Mouse (Mus musculus) cortical plate, adult 2 months (tissue): ENCODE measurements at regions not wholly inside any gene's neighbourhood (a gene's known extent, or its start where the extent isn't known, plus 50 kb on each side); places are given as distances from the start of the nearest gene placed in this dataset.

Experiments used
- CTCF ChIP-seq: fragments of 200-500 bp; IDR thresholded peaks from 2 replicates; pipeline ENCODE4 v1.5.1; 2011; ENCODE audit warnings: mild to moderate bottlenecking, control low read depth, low read length; ENCODE audit not compliant: insufficient read depth; ENCODE audit errors: extremely low read depth
- POLR2A ChIP-seq: fragments of 200-500 bp; IDR thresholded peaks from 2 replicates; pipeline ENCODE4 v1.6.1; 2011; ENCODE audit warnings: mild to moderate bottlenecking, low read length, control low read depth; ENCODE audit not compliant: insufficient read depth; ENCODE audit errors: extremely low read depth

GRCm38 (mm10) chr2:15139877-15140276 is 85.0 kb upstream of the Nsun6 start:
- no peak for TF ChIP-seq CTCF
- no peak for TF ChIP-seq POLR2A
